Mouse (Mus musculus): ENCODE data around the gene Cd40.

GRCm38 (mm10) chr2:165007986-165008385 is 47.4 kb upstream of the Cd40 start:
- TF ChIP-seq GATA1 (IDR thresholded peaks at IDR 0.05; ENCODE audit: low read length) = no peak
- TF ChIP-seq TAL1 (IDR thresholded peaks at IDR 0.05; ENCODE audit: low read length) = no peak

All from erythroblast, embryonic 14.5 days (primary cell).